18 mouse cellular contexts compared by ENCODE assay signal in genomic region chr3:137289683-137289984, GRCm38 (mm10). TPM values are rescaled to one million over a fixed set of nuclear protein-coding genes. Genes with fewer than 3 reads are reported as not detected.
DNase-seq lines count a peak whose midpoint lies in the region; ATAC-seq lines count a peak whose summit lies in the region.
"Had no signal": no experiment of that assay in that cellular context is flagged by ENCODE, and none has a peak within 500 bp of the region (broad histone marks: within the 10 kb centered on the region; RNA-seq: fewer than 3 reads in every experiment).

No protein-coding gene starts in this region.

- 22% methylated on average over 3 of the region's 3 CpGs for WGBS in kidney, embryonic 16.5 days
- 10% methylated on average over 3 of the region's 3 CpGs for WGBS in limb, embryonic 13.5 days
- WGBS in midbrain, embryonic 13.5 days, result 84% methylated on average over 3 of the region's 3 CpGs

- peak; percentile 60 for ATAC-seq in kidney, embryonic 16.5 days (ENCODE audit: low FRiP score, low TSS enrichment)
- peak; percentile 89 for ATAC-seq in limb, embryonic 13.5 days (ENCODE audit: low FRiP score, low read depth)
- ATAC-seq in midbrain, embryonic 13.5 days, result no peak
- ATAC-seq: CD4-positive, CD25-positive, alpha-beta regulatory T cell, adult 4 months; liver, embryonic 12.5 days; midbrain, embryonic 16.5 days had no signal

- no peaks in the 10 kb centered on the region for H3K9me3 ChIP-seq in kidney, embryonic 16.5 days (ENCODE audit: low read length)
- no peaks in the 10 kb centered on the region for H3K9me3 ChIP-seq in limb, embryonic 13.5 days
- no peaks in the 10 kb centered on the region for H3K9me3 ChIP-seq in midbrain, embryonic 13.5 days
- H3K9me3 ChIP-seq: forebrain, embryonic 12.5 days; heart, embryonic 15.5 days; liver, embryonic 12.5 days had no signal

- no peak overlapping the region for H3K4me2 ChIP-seq in kidney, embryonic 16.5 days (replicated peaks; ENCODE audit: low read depth, low read length)
- 0 out of 2 replicates have a peak overlapping the region, but pooled peaks have one; percentile 12 for H3K4me2 ChIP-seq in limb, embryonic 13.5 days (replicated peaks)
- no peak overlapping the region for H3K4me2 ChIP-seq in midbrain, embryonic 13.5 days (replicated peaks)
- H3K4me2 ChIP-seq: forebrain, embryonic 12.5 days; heart, embryonic 15.5 days; liver, embryonic 12.5 days; lung, embryonic 14.5 days had no signal

- H3K27ac ChIP-seq in kidney, embryonic 16.5 days (ENCODE audit: low read length), result peak overlapping the region; percentile 61
- peak overlapping the region; percentile 76; the same call in 1 of the 2 replicates for H3K27ac ChIP-seq in limb, embryonic 13.5 days
- H3K27ac ChIP-seq in midbrain, embryonic 13.5 days, result no peak overlapping the region
- H3K27ac ChIP-seq: forebrain, embryonic 12.5 days; heart, embryonic 15.5 days; liver, embryonic 12.5 days had no signal

- H3K4me3 ChIP-seq in kidney, embryonic 16.5 days (ENCODE audit: low read length), result no peak overlapping the region
- H3K4me3 ChIP-seq in limb, embryonic 13.5 days, result no peak overlapping the region
- no peak overlapping the region for H3K4me3 ChIP-seq in midbrain, embryonic 13.5 days (replicated peaks)
- H3K4me3 ChIP-seq: forebrain, embryonic 12.5 days; heart, embryonic 15.5 days; liver, embryonic 12.5 days had no signal

- H3K27me3 ChIP-seq in kidney, embryonic 16.5 days (ENCODE audit: insufficient read depth, low read length), result no peaks in the 10 kb centered on the region
- H3K27me3 ChIP-seq in limb, embryonic 13.5 days, result 0 out of 2 replicates have a peak, but pooled peaks cover 11% of the 10 kb centered on the region
- no peaks in the 10 kb centered on the region for H3K27me3 ChIP-seq in midbrain, embryonic 13.5 days
- H3K27me3 ChIP-seq: forebrain, embryonic 12.5 days; heart, embryonic 15.5 days; liver, embryonic 12.5 days had no signal

- no peaks in the 10 kb centered on the region for H3K36me3 ChIP-seq in kidney, embryonic 16.5 days (ENCODE audit: insufficient read depth, low read length)
- H3K36me3 ChIP-seq in limb, embryonic 13.5 days, result no peaks in the 10 kb centered on the region
- H3K36me3 ChIP-seq in midbrain, embryonic 13.5 days, result no peaks in the 10 kb centered on the region
- H3K36me3 ChIP-seq: forebrain, embryonic 12.5 days; heart, embryonic 15.5 days; liver, embryonic 12.5 days had no signal

- peaks cover 23% of the 10 kb centered on the region for H3K4me1 ChIP-seq in kidney, embryonic 16.5 days (ENCODE audit: insufficient read depth, low read length)
- H3K4me1 ChIP-seq in limb, embryonic 13.5 days, result peaks cover 19% of the 10 kb centered on the region; the same call in 1 of the 2 replicates
- H3K4me1 ChIP-seq in midbrain, embryonic 13.5 days (replicated peaks), result no peaks in the 10 kb centered on the region
- H3K4me1 ChIP-seq: forebrain, embryonic 12.5 days; liver, embryonic 12.5 days had no signal

- no peak for DNase-seq in kidney, adult 18-20 months
- peak; percentile 39 for DNase-seq in forelimb bud, embryonic 11.5 days (ENCODE audit: low read depth, low spot score)
- DNase-seq in left cerebral cortex, adult 11 months (ENCODE audit: low spot score), result no peak
- no peak for DNase-seq in B cell, adult 2 months
- DNase-seq: adrenal gland, adult 2 months; cerebellum, postnatal 25 days; kidney, postnatal 10 days; lung, embryonic 14.5 days; lung, postnatal 4 days; right cerebral cortex, postnatal 25 days had no signal

- H3K9ac ChIP-seq in kidney, embryonic 16.5 days (replicated peaks; ENCODE audit: low read length), result no peak overlapping the region
- H3K9ac ChIP-seq in limb, embryonic 13.5 days, result no peak overlapping the region
- no peak overlapping the region for H3K9ac ChIP-seq in midbrain, embryonic 13.5 days (replicated peaks)
- H3K9ac ChIP-seq: forebrain, embryonic 12.5 days; heart, embryonic 15.5 days; liver, embryonic 12.5 days; lung, embryonic 14.5 days had no signal

RNA-seq across cellular contexts. Expression of gene Emcn, which starts 51.2 kb away (rescaled TPM):
- 114 and 115 TPM in 2 replicates for polyA plus RNA-seq in kidney, embryonic 16.5 days (2015; fragmentation: Nextera tagmentation; extraction: Ambion mirVana)
- 32.3 and 37.6 TPM in 2 replicates for polyA plus RNA-seq in limb, embryonic 13.5 days (2015; fragmentation: Nextera tagmentation; extraction: Ambion mirVana)
- 8.2 and 9.7 TPM in 2 replicates for polyA plus RNA-seq in midbrain, embryonic 13.5 days (2015; fragmentation: Nextera tagmentation; extraction: Ambion mirVana)
- polyA plus RNA-seq: CD4-positive, CD25-positive, alpha-beta regulatory T cell, adult 4 months had no signal
